Mouse (Mus musculus) adrenal gland, adult 18-20 months (tissue): ENCODE data around the gene Bfsp1. TPM values are rescaled to one million over a fixed set of nuclear protein-coding genes. Genes with fewer than 3 reads are reported as not detected.

Experiments used
- DNase-seq, 2 experiments: peaks; one replicate each; pipeline ENCODE4 v3.0.0; 2021 to 2022; ENCODE audit warnings: low spot score in 2 of 2
- total RNA-seq, 2 experiments: library from RNA; stranded (reverse); gene quantifications; 1 replicate in 1 of 2; 2 replicates in 1 of 2; pipeline ENCODE4 v1.2.3; 2021

The Bfsp1 gene
- total RNA-seq, 2 experiments from 2014 or later = 0.36 to 0.51 TPM

GRCm38 (mm10) chr2:143806140-143806923 is 56.6 kb downstream of the Bfsp1 start:
- no peak for DNase-seq

- DNase-seq = no peak
Measured at GRCm38 (mm10) chr2:143801097-143801496, 61.9 kb downstream of the Bfsp1 start.

DNA sequence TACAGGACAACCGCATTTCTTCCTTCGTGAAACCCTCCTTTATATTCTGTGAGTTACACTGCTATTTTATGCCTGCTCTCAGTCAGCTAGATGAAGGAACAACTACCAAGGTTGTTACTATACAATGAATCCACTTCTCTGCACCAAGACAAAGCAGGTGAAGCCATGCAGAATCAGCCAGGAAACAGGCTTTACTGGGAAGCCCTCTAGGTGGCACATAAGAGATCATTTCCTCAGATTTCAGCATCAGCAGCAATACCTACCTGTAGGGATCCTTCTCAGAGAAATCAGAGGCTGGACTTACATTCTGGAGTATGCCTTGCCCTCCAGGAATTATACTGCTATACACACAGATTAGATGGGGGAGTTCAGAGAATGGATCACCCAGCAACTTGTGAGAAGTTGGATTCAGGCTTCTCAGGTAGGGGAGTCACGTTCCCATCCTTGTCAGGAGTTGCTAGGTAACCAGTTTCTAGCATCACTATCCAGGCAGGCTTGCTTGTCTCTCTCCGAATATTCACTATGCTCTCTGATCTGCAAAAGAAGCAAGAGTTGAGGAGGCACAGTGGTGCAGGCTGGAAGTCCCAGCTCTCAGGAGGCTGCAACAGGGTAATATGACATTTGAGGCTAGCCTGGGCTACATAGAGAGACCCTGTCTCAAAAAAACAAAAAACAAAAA is 66.5 kb downstream of the Bfsp1 start:
- DNase-seq = no peak

GRCm38 (mm10) chr2:143795858-143796257 is 67.1 kb downstream of the Bfsp1 start:
- DNase-seq = no peak

DNA sequence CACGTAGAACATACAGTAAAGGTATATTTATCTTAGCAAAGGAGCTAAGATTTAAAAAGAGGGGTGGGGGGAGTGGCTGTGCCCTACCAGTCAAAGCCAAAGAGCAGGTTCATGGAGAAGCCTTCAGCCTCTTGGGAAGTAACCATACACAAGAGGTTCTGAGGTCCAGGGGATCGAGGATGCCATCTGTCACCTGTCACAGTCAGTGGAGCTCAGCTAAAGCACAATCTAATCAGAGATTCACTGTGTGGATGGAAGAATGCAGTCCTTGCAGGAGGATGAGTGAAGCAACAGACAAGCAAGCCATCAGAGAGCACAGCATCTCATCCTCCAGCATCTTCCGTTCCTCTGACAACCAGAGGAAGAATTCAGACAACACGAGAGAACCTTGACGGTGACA is 73.1 kb downstream of the Bfsp1 start:
- no peak for DNase-seq

- no peak for DNase-seq
Measured at GRCm38 (mm10) chr2:143780310-143780709, 82.7 kb downstream of the Bfsp1 start.

Other genes starting within 250 kb of the Bfsp1 start
- 100 to 1,000 TPM; 183 to 264 TPM for gene Dstn, start 52.1 kb upstream of the Bfsp1 start, total RNA-seq
- gene Rrbp1, start 148.1 kb upstream of the Bfsp1 start, total RNA-seq = 100 to 1,000 TPM; 152 to 176 TPM
- gene Banf2, start 169.9 kb upstream of the Bfsp1 start, total RNA-seq = not detected